Mouse (Mus musculus) heart, embryonic 11.5 days (tissue): ENCODE data around the gene Teddm1a. TPM values are rescaled to one million over a fixed set of nuclear protein-coding genes. Genes with fewer than 3 reads are reported as not detected.

Experiments used
- ATAC-seq: fragments of 200-750 bp; cut with Nextera tagmentation; replicated peaks from 2 replicates; pipeline ENCODE4 v1.8.0; 2017; ENCODE audit warnings: moderate library complexity; ENCODE audit not compliant: insufficient number of reproducible peaks, low FRiP score, low TSS enrichment
- H3K27ac ChIP-seq: fragments of 300-500 bp; sonication (generic); 2 replicates; pipeline ENCODE4 v1.5.1; 2014; ENCODE audit warnings: mild to moderate bottlenecking, low read depth, low read length
- H3K27me3 ChIP-seq: fragments of 300-500 bp; sonication (generic); 2 replicates; pipeline ENCODE4 v1.6.1; 2014; ENCODE audit warnings: mild to moderate bottlenecking, low read length, mixed read lengths; ENCODE audit not compliant: control insufficient read depth, insufficient read depth
- H3K36me3 ChIP-seq: fragments of 300-500 bp; sonication (generic); 2 replicates; pipeline ENCODE4 v1.6.1; 2014; ENCODE audit warnings: mild to moderate bottlenecking, low read length, moderate library complexity, mixed read lengths; ENCODE audit not compliant: control insufficient read depth, insufficient read depth
- H3K4me1 ChIP-seq: fragments of 300-500 bp; sonication (generic); 2 replicates; pipeline ENCODE4 v1.6.1; 2014; ENCODE audit warnings: low read length; ENCODE audit not compliant: control insufficient read depth, insufficient read depth
- H3K4me2 ChIP-seq: fragments of 300-500 bp; sonication (generic); 2 replicates; pipeline ENCODE4 v1.6.1; 2014; ENCODE audit warnings: mild to moderate bottlenecking, moderate library complexity
- H3K4me3 ChIP-seq: fragments of 300-500 bp; sonication (generic); 2 replicates; pipeline ENCODE4 v1.5.1; 2014; ENCODE audit warnings: low read depth, low read length
- H3K9ac ChIP-seq: fragments of 300-500 bp; sonication (generic); 2 replicates; pipeline ENCODE4 v1.6.1; 2014; ENCODE audit warnings: mild to moderate bottlenecking, low read depth, low read length, moderate library complexity
- H3K9me3 ChIP-seq: fragments of 300-500 bp; sonication (generic); replicated peaks from 2 replicates; pipeline ENCODE4 v1.6.1; 2016; ENCODE audit warnings: low read length; ENCODE audit not compliant: control insufficient read depth
- WGBS: fragments of 180-500 bp; shearing (Covaris S2); extraction: QIAGEN DNeasy Blood & Tissue Kit; methylation state at CpG from one replicate; pipeline ENCODE4 v1.1.7; 2014; ENCODE audit not compliant: insufficient replicate concordance; 5-methylcytosine and 5-hydroxymethylcytosine counted together
- polyA plus RNA-seq: library from polyadenylated mRNA; unstranded; fragments of >200 nt; fragmentation: Nextera tagmentation; extraction: Ambion mirVana; gene quantifications from 2 replicates; pipeline ENCODE4 v1.2.1, GENCODE M21; 2014

The Teddm1a gene
- polyA plus RNA-seq, 1 experiment from 2014 or later, result not detected

DNA sequence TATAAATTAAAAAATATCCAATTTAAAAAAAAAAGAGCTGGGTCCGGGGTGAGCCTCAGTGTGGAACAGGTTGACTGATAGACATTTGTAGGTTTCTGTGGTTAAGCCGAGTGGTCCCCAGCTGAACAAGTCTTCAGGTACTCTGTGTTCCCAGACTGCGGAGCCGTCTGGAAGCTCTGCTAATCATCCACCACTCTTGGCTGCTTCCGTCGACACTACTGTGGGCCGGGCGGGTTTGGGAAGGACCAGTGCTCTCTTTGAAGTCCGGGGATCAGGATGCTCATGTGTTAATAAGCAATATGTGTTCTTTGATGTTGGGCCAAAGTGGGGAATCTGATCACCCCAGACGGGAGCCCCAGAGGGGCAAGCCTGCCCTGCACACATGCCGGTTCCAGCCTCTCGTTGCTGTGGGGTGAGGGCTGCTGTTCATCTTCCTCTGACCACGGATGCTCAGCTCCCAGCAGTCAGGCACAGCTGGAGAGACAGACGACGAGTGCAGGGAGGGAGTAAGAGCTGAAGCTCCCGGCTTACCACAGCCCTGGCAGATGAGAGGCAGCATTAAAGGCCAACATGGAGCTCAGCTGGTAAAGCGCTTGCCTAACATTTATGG, 5.4 kb upstream of the Teddm1a start:
- no peak overlapping the region for H3K4me3 ChIP-seq
- 28% methylated on average over 17 of the region's 17 CpGs for WGBS
- no peak overlapping the region for H3K4me2 ChIP-seq
- ATAC-seq, result no peak
- no peak overlapping the region for H3K27ac ChIP-seq
- no peaks in the 10 kb centered on the region for H3K4me1 ChIP-seq
- no peaks in the 10 kb centered on the region for H3K9me3 ChIP-seq
- no peak overlapping the region for H3K9ac ChIP-seq
- no peaks in the 10 kb centered on the region for H3K36me3 ChIP-seq
- no peaks in the 10 kb centered on the region for H3K27me3 ChIP-seq

DNA sequence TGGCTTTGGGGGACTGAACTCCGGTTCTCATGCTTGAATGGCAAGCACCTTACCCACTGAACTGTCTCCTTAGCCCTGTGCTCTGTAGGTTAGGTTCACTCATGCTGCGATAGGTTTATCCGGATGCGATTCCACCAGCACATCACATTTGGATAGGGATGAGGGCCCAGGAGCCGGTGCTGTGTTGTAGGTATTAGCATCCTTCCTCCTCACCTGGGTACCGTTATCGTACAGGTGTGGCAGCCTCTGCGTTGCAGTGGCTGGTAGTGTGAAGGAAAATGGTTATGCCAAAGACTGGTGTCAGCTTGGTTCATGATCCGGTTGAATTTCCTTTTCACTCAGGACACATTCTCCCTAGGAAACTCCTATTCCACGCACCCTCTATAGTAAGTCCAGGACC, 1.4 kb upstream of the Teddm1a start:
- no peak overlapping the region for H3K27ac ChIP-seq
- H3K9me3 ChIP-seq, result no peaks in the 10 kb centered on the region
- no peaks in the 10 kb centered on the region for H3K27me3 ChIP-seq
- WGBS, result 89% methylated on average over 10 of the region's 10 CpGs
- H3K4me2 ChIP-seq, result no peak overlapping the region
- no peak for ATAC-seq
- H3K9ac ChIP-seq, result no peak overlapping the region
- H3K4me1 ChIP-seq, result no peaks in the 10 kb centered on the region
- no peak overlapping the region for H3K4me3 ChIP-seq
- no peaks in the 10 kb centered on the region for H3K36me3 ChIP-seq

DNA sequence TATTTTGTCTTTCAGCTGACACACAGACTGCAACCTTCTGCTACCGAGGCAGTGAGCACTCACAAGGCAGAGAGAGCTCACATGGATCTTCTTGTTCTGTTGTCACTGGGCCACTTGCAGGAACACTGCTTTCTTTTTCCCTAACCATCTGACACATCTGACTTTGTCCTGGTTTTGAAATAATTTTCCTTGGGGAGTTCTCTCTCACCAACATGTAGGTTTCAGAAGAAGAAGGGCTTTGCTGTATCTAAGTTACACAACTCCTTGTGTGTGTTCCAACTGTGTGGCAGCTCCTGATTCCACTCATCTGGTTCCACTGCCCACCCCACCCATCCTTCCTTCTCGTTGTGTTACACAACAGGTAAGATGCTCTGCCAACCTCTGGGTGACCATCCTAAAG, 2.2 kb downstream of the Teddm1a start:
- H3K9me3 ChIP-seq, result no peaks in the 10 kb centered on the region
- peaks cover 5% of the 10 kb centered on the region for H3K4me1 ChIP-seq
- no peak overlapping the region for H3K9ac ChIP-seq
- no peak overlapping the region for H3K27ac ChIP-seq
- no peaks in the 10 kb centered on the region for H3K36me3 ChIP-seq
- H3K4me3 ChIP-seq, result no peak overlapping the region
- no peak overlapping the region for H3K4me2 ChIP-seq
- ATAC-seq, result no peak
- 63% methylated on average over 2 of the region's 2 CpGs for WGBS
- no peaks in the 10 kb centered on the region for H3K27me3 ChIP-seq

DNA sequence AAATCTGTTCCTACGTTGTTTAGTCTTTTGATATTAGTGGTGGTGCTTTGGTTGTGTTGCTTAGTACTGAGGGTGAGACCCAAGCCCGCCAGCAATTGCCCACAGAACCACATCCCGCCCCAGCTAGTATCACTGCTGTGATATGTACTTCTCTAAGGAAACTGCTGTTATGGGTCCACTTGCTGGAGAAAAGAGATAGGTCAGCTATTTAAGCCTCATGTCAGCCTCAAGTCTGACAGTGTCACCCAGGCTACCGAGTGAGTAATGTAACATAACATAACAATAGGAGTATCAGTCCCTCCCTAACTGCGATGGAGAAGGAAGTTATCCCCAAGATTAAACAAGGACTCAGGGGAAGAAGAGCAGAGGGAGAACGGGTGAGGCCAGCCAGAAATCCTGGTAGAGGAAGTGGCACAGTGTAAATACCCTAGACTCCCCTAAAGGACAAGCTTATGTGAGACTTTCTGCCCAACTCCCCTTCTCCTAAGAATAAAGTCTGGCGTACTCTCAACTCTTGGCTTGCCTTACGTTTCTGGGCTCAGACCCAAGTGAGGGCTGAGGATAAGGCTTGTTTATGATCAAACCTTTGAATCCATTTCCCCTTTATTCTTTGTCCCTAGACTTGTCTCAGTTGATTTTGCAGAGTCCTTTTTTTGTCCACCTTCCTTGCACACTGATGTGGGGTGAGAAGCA, 2.8 kb downstream of the Teddm1a start:
- H3K27ac ChIP-seq, result no peak overlapping the region
- no peak overlapping the region for H3K9ac ChIP-seq
- ATAC-seq, result no peak
- H3K4me1 ChIP-seq, result peaks cover 5% of the 10 kb centered on the region
- H3K27me3 ChIP-seq, result no peaks in the 10 kb centered on the region
- H3K4me3 ChIP-seq, result no peak overlapping the region
- no peaks in the 10 kb centered on the region for H3K36me3 ChIP-seq
- 50% methylated on average over 8 of the region's 8 CpGs for whole genome bisulfite sequencing
- no peaks in the 10 kb centered on the region for H3K9me3 ChIP-seq
- H3K4me2 ChIP-seq, result no peak overlapping the region

DNA sequence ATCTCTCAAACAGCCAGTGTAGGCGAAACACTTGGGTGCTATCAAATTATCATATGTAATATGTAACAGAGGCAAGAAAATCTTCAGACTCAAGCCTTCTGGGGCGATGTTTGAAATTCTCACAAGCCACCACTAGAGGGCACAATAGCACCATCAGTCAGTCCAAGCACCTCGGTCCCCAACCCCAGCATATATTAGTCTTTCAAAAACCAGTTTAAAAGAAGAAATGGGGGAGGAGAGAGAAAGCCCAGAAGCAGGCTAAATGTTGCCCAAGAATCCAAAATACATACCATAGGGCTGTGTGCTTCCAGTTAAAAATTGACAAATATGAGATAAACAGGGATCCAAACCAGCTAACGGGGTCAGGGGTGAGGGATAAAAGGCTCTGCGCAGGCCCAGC, 3.4 kb downstream of the Teddm1a start:
- no peak for ATAC-seq
- no peaks in the 10 kb centered on the region for H3K36me3 ChIP-seq
- WGBS, result 40% methylated on average over 5 of the region's 5 CpGs

DNA sequence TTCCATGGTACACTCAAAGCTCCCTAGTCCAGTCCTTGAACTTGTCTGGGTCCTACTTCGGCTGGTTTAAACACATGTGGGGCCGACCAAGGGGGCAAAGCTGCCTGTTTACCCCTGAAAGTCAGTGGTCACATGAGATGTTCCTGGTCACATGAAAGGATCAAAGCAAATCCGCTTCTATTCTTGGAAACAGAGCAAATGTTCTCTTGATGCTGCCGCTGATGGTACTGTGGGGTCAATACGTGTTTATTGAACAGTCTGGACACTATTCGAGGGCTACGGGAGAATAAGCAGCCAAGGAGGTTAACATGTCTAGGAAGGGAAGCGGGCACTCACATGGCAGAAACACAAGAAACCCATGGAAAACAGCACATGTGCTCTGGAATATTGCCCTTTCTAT, 5.7 kb downstream of the Teddm1a start:
- H3K4me3 ChIP-seq, result no peak overlapping the region
- H3K4me1 ChIP-seq, result peaks cover 14% of the 10 kb centered on the region
- no peak for ATAC-seq
- H3K9me3 ChIP-seq, result no peaks in the 10 kb centered on the region
- no peak overlapping the region for H3K4me2 ChIP-seq
- H3K9ac ChIP-seq, result no peak overlapping the region
- H3K27me3 ChIP-seq, result no peaks in the 10 kb centered on the region
- H3K27ac ChIP-seq, result no peak overlapping the region
- WGBS, result 76% methylated on average over 8 of the region's 8 CpGs
- no peaks in the 10 kb centered on the region for H3K36me3 ChIP-seq

More for the DNA sequence above, 3.4 kb downstream of the Teddm1a start:
- Histone ChIP-seq H3K4me3 (no peak overlapping the region), H3K27me3 (no peaks in the 10 kb centered on the region), H3K4me2 (no peak overlapping the region), H3K27ac (no peak overlapping the region), H3K9ac (no peak overlapping the region), H3K9me3 (no peaks in the 10 kb centered on the region), H3K4me1 (peaks cover 5% of the 10 kb centered on the region)

DNA sequence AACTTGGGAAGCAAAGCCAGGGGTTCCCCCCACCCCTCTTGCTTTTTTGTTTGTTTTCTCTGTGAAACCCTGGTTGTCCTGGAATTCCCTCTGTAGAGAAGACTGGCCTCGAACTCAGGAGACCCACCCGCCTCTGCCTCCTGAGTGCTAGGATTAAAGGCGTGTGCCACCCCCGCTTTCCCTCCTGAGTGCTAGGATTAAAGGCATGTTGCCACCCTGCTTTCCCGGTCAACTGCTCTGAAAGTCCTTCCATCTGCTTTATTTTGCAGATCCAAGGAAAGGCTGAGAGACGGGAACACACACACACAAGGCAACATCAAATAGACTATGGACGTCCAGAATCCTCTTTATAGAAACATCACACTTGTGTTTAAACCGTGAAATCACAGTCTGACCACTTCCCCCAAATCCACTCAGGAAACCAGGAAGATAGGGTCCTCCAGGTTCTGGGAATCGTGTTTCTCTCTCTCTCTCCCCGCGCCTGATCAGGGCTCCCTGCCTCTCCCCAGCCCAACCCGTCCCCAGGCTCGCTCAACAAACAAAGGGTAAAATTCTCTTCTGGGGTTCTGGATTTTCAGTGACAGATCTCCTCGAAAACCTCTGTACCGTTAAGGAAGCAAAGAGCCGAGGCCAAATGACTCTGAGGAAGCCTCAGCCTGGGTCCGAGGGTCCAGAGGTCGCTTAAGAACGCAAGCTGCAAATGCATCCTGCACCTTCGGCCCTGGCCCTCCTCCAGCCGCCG, 7.6 kb downstream of the Teddm1a start:
- peak overlapping the region; percentile 79 for H3K4me3 ChIP-seq
- ATAC-seq, result peak; percentile 39; the same call in 1 of the 2 replicates
- peaks cover 8% of the 10 kb centered on the region; the same call in 1 of the 2 replicates for H3K36me3 ChIP-seq
- peak overlapping the region; percentile 68 for H3K4me2 ChIP-seq
- peaks cover 14% of the 10 kb centered on the region for H3K4me1 ChIP-seq
- peak overlapping the region; percentile 77 for H3K9ac ChIP-seq
- H3K9me3 ChIP-seq, result no peaks in the 10 kb centered on the region
- peak overlapping the region; percentile 96 for H3K27ac ChIP-seq
- no peaks in the 10 kb centered on the region for H3K27me3 ChIP-seq
- 17% methylated on average over 22 of the region's 22 CpGs for WGBS

DNA sequence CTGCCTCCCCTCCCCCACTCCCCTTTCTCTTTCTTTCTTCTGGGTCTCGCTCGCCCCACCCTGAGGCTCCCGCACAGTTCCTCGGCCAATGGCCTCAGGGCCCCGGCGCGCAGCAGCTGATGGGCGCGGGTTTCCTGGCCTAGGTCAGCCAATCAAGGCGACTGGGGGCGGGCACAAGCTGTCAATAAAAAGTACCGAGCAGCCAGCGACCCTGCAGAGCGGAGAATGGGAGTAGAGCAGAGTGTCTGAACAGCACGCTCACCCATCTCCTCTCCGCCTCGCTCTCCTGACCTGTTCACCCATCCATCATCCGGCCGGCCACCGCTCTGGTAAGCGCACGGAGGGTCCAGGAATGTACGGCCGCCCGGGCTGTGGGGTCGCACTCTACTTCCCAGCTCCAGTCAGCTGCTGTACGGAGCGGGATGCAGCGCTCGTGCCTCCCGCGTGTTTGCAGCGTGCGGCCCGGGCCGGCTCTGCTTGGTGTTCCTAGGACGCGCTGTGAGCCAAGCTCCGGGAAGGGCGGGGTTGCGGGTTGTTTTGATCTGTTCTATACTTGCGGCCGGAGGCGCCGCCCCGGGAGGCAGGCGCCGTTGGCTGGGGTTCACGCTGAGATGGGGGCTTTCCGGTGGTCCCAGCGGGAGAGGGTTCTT, 8.3 kb downstream of the Teddm1a start, which contains the start of the genes Glul and Teddm2:
TSS of gene Glul (plus strand) at position 214 of the 650 bp plus-strand sequence.
TSS of gene Teddm2 (minus strand) at position 498 of the 650 bp plus-strand sequence.
- H3K36me3 ChIP-seq, result peaks cover 15% of the 10 kb centered on the region; the same call in 1 of the 2 replicates
- peak; percentile 98 for ATAC-seq
- WGBS, result under 1% methylated on average over 51 of the region's 51 CpGs
- H3K9ac ChIP-seq, result peak within 1 kb of the TSS; percentile 84
- H3K9me3 ChIP-seq, result no peaks in the 10 kb centered on the region
- peak within 1 kb of the TSS; percentile 79 for H3K4me3 ChIP-seq
- H3K4me2 ChIP-seq, result peak within 1 kb of the TSS; percentile 68
- peak within 1 kb of the TSS; percentile 96 for H3K27ac ChIP-seq
- H3K4me1 ChIP-seq, result peaks cover 14% of the 10 kb centered on the region
- H3K27me3 ChIP-seq, result no peaks in the 10 kb centered on the region
